Mouse (Mus musculus) intestine, embryonic 16.5 days (tissue): ENCODE data around the gene Capn7. TPM values are rescaled to one million over a fixed set of nuclear protein-coding genes. Genes with fewer than 3 reads are reported as not detected.

ENCODE experiments used
- ATAC-seq: fragments of 200-750 bp; cut with Nextera tagmentation; 2 replicates; pipeline ENCODE4 v1.8.0; 2017; ENCODE audit warnings: moderate TSS enrichment, moderate library complexity
- H3K27ac ChIP-seq: fragments of 300-500 bp; sonication (generic); 2 replicates; pipeline ENCODE4 v1.5.1; 2014; ENCODE audit warnings: mild to moderate bottlenecking, low read length
- H3K27me3 ChIP-seq: fragments of 300-500 bp; sonication (generic); replicated peaks from 2 replicates; pipeline ENCODE4 v1.6.1; 2014; ENCODE audit warnings: low read length, control low read depth, mixed read lengths; ENCODE audit not compliant: control insufficient read depth, insufficient read depth
- H3K36me3 ChIP-seq: fragments of 300-500 bp; sonication (generic); 2 replicates; pipeline ENCODE4 v1.6.1; 2014; ENCODE audit warnings: low read length, control low read depth; ENCODE audit not compliant: control insufficient read depth, insufficient read depth
- H3K4me1 ChIP-seq: fragments of 300-500 bp; sonication (generic); 2 replicates; pipeline ENCODE4 v1.6.1; 2014; ENCODE audit warnings: low read length, control low read depth, mixed read lengths; ENCODE audit not compliant: control insufficient read depth, insufficient read depth
- H3K4me2 ChIP-seq: fragments of 300-500 bp; sonication (generic); 2 replicates; pipeline ENCODE4 v1.6.1; 2014; ENCODE audit warnings: low read depth, low read length, control low read depth
- H3K4me3 ChIP-seq: fragments of 300-500 bp; sonication (generic); 2 replicates; pipeline ENCODE4 v1.5.1; 2014; ENCODE audit warnings: mild to moderate bottlenecking, low read length
- H3K9ac ChIP-seq: fragments of 300-500 bp; sonication (generic); 2 replicates; pipeline ENCODE4 v1.6.1; 2014; ENCODE audit warnings: low read depth, low read length
- H3K9me3 ChIP-seq: fragments of 300-500 bp; sonication (generic); 2 replicates; pipeline ENCODE4 v1.6.1; 2016; ENCODE audit warnings: low read length, control low read depth; ENCODE audit not compliant: control insufficient read depth
- WGBS: fragments of 180-500 bp; shearing (Covaris S2); extraction: QIAGEN DNeasy Blood & Tissue Kit; methylation state at CpG from one replicate; pipeline ENCODE4 v1.1.7; 2014; 5-methylcytosine and 5-hydroxymethylcytosine counted together
- polyA plus RNA-seq: library from polyadenylated mRNA; unstranded; fragments of >200 nt; fragmentation: Nextera tagmentation; extraction: Ambion mirVana; gene quantifications from 2 replicates; pipeline ENCODE4 v1.2.1, GENCODE M21; 2015

The Capn7 gene
- polyA plus RNA-seq, 1 experiment from 2014 or later, result 31.7 TPM

- Histone ChIP-seq H3K36me3 (no peaks in the 10 kb centered on the region), H3K4me1 (peaks cover 29% of the 10 kb centered on the region), H3K4me2 (no peak overlapping the region), H3K4me3 (no peak overlapping the region), H3K27ac (no peak overlapping the region), H3K9me3 (no peaks in the 10 kb centered on the region), H3K9ac (no peak overlapping the region), H3K27me3 (no peaks in the 10 kb centered on the region)
- ATAC-seq, result no peak
- 88% methylated on average over 3 of the region's 3 CpGs for WGBS
Measured at GRCm38 (mm10) chr14:31399271-31399670, 62.8 kb downstream of the Capn7 start.

GRCm38 (mm10) chr14:31400246-31400645, 63.8 kb downstream of the Capn7 start:
- no peak overlapping the region for H3K27ac ChIP-seq
- no peak for ATAC-seq

GRCm38 (mm10) chr14:31400896-31401295, 64.5 kb downstream of the Capn7 start:
- no peak overlapping the region for H3K4me2 ChIP-seq
- no peak overlapping the region for H3K27ac ChIP-seq
- H3K4me1 ChIP-seq, result peaks cover 29% of the 10 kb centered on the region
- no peak overlapping the region for H3K9ac ChIP-seq
- H3K9me3 ChIP-seq, result no peaks in the 10 kb centered on the region
- no peak overlapping the region for H3K4me3 ChIP-seq
- 57% methylated on average over 11 of the region's 11 CpGs for WGBS
- no peak for ATAC-seq
- H3K27me3 ChIP-seq, result no peaks in the 10 kb centered on the region
- no peaks in the 10 kb centered on the region for H3K36me3 ChIP-seq

More at GRCm38 (mm10) chr14:31400246-31400645, 63.8 kb downstream of the Capn7 start:
- Histone ChIP-seq H3K9me3 (no peaks in the 10 kb centered on the region), H3K4me3 (no peak overlapping the region), H3K4me2 (no peak overlapping the region), H3K27me3 (no peaks in the 10 kb centered on the region), H3K4me1 (peaks cover 29% of the 10 kb centered on the region), H3K9ac (no peak overlapping the region), H3K36me3 (no peaks in the 10 kb centered on the region)
- 85% methylated on average over 7 of the region's 7 CpGs for WGBS

GRCm38 (mm10) chr14:31401918-31402427, 65.5 kb downstream of the Capn7 start:
- WGBS, result 71% methylated on average over 6 of the region's 6 CpGs
- peaks cover 29% of the 10 kb centered on the region for H3K4me1 ChIP-seq
- H3K36me3 ChIP-seq, result no peaks in the 10 kb centered on the region
- H3K27me3 ChIP-seq, result no peaks in the 10 kb centered on the region
- H3K9ac ChIP-seq, result no peak overlapping the region
- H3K9me3 ChIP-seq, result no peaks in the 10 kb centered on the region
- H3K27ac ChIP-seq, result no peak overlapping the region
- H3K4me3 ChIP-seq, result no peak overlapping the region
- no peak overlapping the region for H3K4me2 ChIP-seq
- no peak for ATAC-seq

GRCm38 (mm10) chr14:31402693-31403092, 66.3 kb downstream of the Capn7 start:
- peaks cover 29% of the 10 kb centered on the region for H3K4me1 ChIP-seq
- H3K4me2 ChIP-seq, result no peak overlapping the region
- no peak overlapping the region for H3K4me3 ChIP-seq

GRCm38 (mm10) chr14:31403556-31403955, 67.1 kb downstream of the Capn7 start:
- peak; percentile 21 for ATAC-seq
- peaks cover 29% of the 10 kb centered on the region for H3K4me1 ChIP-seq
- WGBS, result 67% methylated on average over 9 of the region's 9 CpGs

More at GRCm38 (mm10) chr14:31402693-31403092, 66.3 kb downstream of the Capn7 start:
- no peak for ATAC-seq
- Histone ChIP-seq H3K9ac (no peak overlapping the region), H3K27me3 (no peaks in the 10 kb centered on the region), H3K27ac (no peak overlapping the region), H3K36me3 (no peaks in the 10 kb centered on the region), H3K9me3 (no peaks in the 10 kb centered on the region)
- 74% methylated on average over 5 of the region's 5 CpGs for WGBS

GRCm38 (mm10) chr14:31403995-31404394, 67.6 kb downstream of the Capn7 start:
- H3K4me3 ChIP-seq, result no peak overlapping the region
- peaks cover 29% of the 10 kb centered on the region for H3K4me1 ChIP-seq
- no peaks in the 10 kb centered on the region for H3K27me3 ChIP-seq
- no peaks in the 10 kb centered on the region for H3K36me3 ChIP-seq
- no peak overlapping the region for H3K27ac ChIP-seq
- H3K9ac ChIP-seq, result no peak overlapping the region
- no peaks in the 10 kb centered on the region for H3K9me3 ChIP-seq
- peak; percentile 94 for ATAC-seq
- no peak overlapping the region for H3K4me2 ChIP-seq
- WGBS, result 53% methylated on average over 8 of the region's 8 CpGs

More at GRCm38 (mm10) chr14:31403556-31403955, 67.1 kb downstream of the Capn7 start:
- Histone ChIP-seq H3K4me3 (no peak overlapping the region), H3K9ac (no peak overlapping the region), H3K27ac (no peak overlapping the region), H3K9me3 (no peaks in the 10 kb centered on the region), H3K27me3 (no peaks in the 10 kb centered on the region), H3K36me3 (no peaks in the 10 kb centered on the region), H3K4me2 (no peak overlapping the region)

GRCm38 (mm10) chr14:31404663-31405062, 68.2 kb downstream of the Capn7 start:
- Histone ChIP-seq H3K4me3 (no peak overlapping the region), H3K9ac (no peak overlapping the region), H3K36me3 (no peaks in the 10 kb centered on the region), H3K27ac (no peak overlapping the region), H3K4me2 (no peak overlapping the region), H3K27me3 (no peaks in the 10 kb centered on the region), H3K4me1 (peaks cover 29% of the 10 kb centered on the region), H3K9me3 (no peaks in the 10 kb centered on the region)
- 85% methylated on average over 4 of the region's 4 CpGs for WGBS
- no peak for ATAC-seq

- Histone ChIP-seq H3K27me3 (no peaks in the 10 kb centered on the region), H3K9ac (no peak overlapping the region), H3K27ac (no peak overlapping the region), H3K4me3 (no peak overlapping the region), H3K4me1 (peaks cover 26% of the 10 kb centered on the region), H3K36me3 (no peaks in the 10 kb centered on the region), H3K4me2 (no peak overlapping the region), H3K9me3 (no peaks in the 10 kb centered on the region)
- 88% methylated on average over 6 of the region's 6 CpGs for WGBS
- no peak for ATAC-seq
Measured at GRCm38 (mm10) chr14:31405652-31406051, 69.2 kb downstream of the Capn7 start.
